Mouse (Mus musculus) adipocyte (in vitro differentiated cells): ENCODE results near the gene Olfr1160.
"Not testable (repeated sequence)": the region's sequence is repeated elsewhere in the genome, so short reads cannot be mapped to it uniquely, and the experiment has no call there.

Experiments
- DNase-seq: peaks from one replicate; pipeline ENCODE4 v3.0.0-alpha.2; 2016; ENCODE audit warnings: low spot score

The Olfr1160 gene

DNA sequence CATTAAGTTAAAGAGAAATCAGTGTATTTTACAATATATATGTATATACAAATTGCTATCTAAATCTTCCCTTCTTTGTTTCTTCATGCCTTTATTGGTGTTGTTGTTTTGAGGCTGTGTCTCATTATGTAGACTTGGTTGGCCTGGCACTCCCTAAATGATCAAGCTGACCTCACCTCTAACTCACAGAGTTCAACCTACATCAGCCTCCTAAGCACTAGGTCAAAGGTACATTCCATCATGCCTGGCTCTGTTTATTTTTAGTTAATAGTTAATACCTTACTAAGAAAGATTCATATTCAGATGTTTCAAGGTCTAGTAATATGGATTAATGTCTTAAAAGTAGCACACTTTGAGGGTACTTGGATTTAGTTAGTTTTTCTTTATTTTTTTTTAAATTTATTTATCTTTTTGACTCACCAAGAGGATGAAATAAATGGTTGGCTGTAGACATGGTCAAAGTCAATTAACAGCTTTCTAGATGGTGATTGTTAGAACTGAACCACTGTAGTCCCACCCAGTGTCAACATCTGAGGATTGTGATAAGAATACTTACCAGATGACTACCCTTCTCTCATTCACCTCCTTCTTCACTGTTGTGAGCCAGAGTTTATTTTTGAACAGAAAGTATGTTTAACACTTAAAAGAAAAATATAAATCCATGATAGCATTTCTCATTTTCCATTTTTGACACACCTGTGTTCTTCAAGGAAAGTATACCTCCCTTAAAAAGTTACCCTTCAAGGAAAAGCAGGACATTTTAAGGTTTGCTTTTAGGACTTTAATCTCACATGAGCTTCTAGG, at the start of gene Olfr1160:
TSS of gene Olfr1160 (minus strand) at position 754 of the 804 bp plus-strand sequence.
- DNase-seq: no peak

DNA sequence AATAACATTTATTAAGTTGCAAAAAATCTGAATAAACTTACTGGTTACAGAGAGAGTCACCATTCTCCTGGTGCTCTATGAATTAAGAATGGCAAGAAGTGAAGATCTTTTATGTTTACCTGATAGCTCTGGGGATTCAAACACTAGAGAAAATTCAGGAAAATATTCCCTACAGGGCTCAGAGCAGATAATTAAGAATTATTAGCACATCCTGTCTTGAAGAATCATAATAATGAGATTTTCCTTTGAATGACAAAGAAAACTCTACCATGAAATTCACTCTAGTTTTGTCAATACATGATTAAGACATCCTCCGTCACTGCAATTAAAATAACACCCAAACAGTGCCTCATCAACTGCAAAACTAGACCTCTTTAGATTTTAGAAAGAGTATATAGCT, 43.0 kb upstream of the Olfr1160 start, which contains the start of gene Olfr1162:
TSS of gene Olfr1162 (minus strand) at position 101 of the 400 bp plus-strand sequence.
- DNase-seq: no peak

DNA sequence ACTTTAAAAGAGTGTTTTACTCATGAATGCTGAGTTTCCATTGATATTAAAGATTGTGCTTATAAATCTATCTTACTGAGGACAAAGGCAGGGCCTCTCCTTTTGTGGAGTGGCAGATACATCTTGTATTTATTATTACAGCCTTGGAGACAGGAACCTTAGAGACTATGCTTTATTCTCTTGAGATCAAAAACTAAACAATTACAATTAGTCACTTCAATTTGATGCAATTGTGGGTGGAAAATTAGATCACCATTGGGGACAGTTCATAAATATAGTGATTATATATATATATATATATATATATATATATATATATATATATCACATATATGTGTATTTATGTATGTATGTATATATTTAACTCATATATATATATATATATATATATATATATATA, 29.5 kb upstream of the Olfr1160 start, which contains the start of gene Olfr73:
TSS of gene Olfr73 (minus strand) at position 101 of the 400 bp plus-strand sequence.
- DNase-seq: no peak

DNA sequence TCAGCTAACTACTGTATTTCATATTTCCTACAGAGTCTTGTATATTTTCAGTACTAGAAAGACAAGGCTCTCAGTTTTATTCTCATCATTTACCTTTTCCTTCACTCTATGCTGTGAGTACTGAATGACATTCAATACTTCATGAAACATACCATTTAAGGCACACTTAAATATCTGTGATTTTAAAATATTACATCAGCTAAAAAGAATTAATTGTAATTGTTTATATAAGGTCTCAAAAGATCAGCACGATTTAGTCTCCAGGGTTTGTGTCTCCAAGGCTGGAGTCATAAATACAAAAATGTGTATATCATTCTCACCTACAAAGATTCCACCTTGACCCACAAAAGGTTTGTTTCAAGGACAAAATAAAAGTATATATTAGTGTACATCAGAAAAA, 14.4 kb upstream of the Olfr1160 start, which contains the start of gene Olfr1161:
TSS of gene Olfr1161 (plus strand) at position 301 of the 400 bp plus-strand sequence.
- not testable (repeated sequence) for DNase-seq

DNA sequence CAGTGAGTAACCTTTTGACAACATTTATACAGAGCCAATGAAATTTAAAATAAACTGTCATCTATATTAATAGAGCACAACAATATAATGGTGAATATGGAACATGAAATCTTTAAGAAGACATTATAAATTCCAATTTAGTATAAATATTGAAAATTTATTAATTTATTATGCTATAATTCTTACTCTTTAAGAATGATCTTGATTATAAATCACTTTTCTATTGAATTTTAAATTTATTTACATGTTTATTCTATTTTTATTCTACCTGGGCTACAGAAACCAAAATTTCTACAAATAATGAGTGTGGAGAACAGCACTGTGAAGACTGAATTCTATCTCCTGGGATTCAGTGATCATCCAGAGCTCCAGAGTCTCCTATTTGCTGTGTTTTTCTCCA, 18.3 kb downstream of the Olfr1160 start, which contains the start of gene Olfr1158:
TSS of gene Olfr1158 (plus strand) at position 301 of the 400 bp plus-strand sequence.
- no peak for DNase-seq

DNA sequence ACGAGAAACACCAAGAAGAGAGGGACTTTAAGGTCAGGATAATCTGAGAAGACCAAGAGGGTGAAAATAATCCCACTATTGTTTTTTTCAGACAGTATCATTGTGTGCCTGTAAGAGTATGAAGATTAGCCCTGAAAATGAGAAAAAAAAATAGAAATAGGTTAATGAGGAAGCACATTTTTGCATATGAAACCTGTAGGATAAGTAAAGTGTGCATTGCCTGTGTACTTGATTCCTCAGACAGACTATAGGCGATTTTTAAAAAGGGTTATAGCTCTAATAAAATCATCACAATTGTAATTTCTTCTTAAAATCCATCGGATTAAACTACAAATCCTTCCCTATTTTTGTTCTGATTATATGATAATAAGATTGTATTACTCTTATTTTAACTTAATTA, 33.5 kb downstream of the Olfr1160 start, which contains the start of gene Olfr74:
TSS of gene Olfr74 (minus strand) at position 101 of the 400 bp plus-strand sequence.
- DNase-seq: no peak

DNA sequence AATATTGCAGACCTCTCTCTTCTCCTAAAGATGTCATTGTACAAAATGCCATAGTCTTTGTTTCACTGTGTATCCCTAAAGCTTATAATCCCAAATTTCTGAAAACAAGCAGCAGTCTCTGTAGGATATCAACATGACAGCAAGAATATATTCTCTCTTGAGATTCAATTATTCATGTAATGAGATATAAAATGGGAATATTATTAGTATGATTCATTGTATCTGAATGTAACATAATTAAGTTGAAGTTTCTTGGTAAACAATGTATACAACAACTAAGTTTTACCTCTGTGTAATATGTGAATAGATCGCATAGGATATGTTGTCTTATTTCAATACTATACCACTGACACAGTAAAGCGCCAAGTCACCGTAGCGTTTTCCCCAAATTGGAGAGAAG, 39.9 kb downstream of the Olfr1160 start, which contains the start of gene Olfr1157:
TSS of gene Olfr1157 (minus strand) at position 101 of the 400 bp plus-strand sequence.
- no peak for DNase-seq

DNA sequence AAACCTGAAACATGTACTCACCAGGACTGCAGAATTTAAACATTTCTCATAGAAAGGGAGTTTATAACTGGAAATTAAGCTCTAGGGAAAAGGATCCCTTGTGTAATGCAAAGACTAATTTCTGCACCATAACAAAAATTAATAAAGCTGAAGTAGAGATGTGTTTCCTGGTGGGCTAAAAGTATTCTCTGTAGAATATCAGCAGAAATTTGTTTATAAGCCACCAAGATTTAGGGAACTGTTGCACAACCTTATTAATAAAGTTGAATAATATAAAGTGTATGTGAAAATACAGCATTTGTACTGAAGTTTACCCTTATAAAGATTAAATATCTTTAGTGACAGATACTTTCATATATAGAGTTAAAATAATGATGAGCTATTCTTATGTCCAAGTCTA, 55.1 kb downstream of the Olfr1160 start, which contains the start of gene Olfr1156:
TSS of gene Olfr1156 (minus strand) at position 101 of the 400 bp plus-strand sequence.
- DNase-seq: no peak
